Mouse (Mus musculus): ENCODE data around the gene Trappc1. TPM values are rescaled to one million over a fixed set of nuclear protein-coding genes. Genes with fewer than 3 reads are reported as not detected.

Trappc1 gene
- polyA plus RNA-seq, 1 experiment from 2014 or later, result 155 TPM

GRCm38 (mm10) chr11:69333922-69334321 is 10.1 kb downstream of the Trappc1 start:
- no peak overlapping the region for H3K27ac ChIP-seq

GRCm38 (mm10) chr11:69334796-69335195 is 11.0 kb downstream of the Trappc1 start:
- H3K4me3 ChIP-seq, result no peak overlapping the region
- 68% methylated on average over 4 of the region's 4 CpGs for WGBS
- no peaks in the 10 kb centered on the region for H3K9me3 ChIP-seq
- no peak overlapping the region for H3K27ac ChIP-seq
- peaks cover 30% of the 10 kb centered on the region for H3K27me3 ChIP-seq (ENCODE audit: insufficient read depth, poor library complexity, severe bottlenecking)
- H3K4me1 ChIP-seq, result peaks cover 25% of the 10 kb centered on the region
- DNase-seq (ENCODE audit: low spot score), result no peak
- no peaks in the 10 kb centered on the region for H3K36me3 ChIP-seq

More at GRCm38 (mm10) chr11:69333922-69334321, 10.1 kb downstream of the Trappc1 start:
- 51% methylated on average over 3 of the region's 3 CpGs for WGBS
- no peak for DNase-seq (ENCODE audit: low spot score)
- peaks cover 30% of the 10 kb centered on the region for H3K27me3 ChIP-seq (ENCODE audit: insufficient read depth, poor library complexity, severe bottlenecking)
- no peaks in the 10 kb centered on the region for H3K36me3 ChIP-seq
- no peak overlapping the region for H3K4me3 ChIP-seq
- H3K9me3 ChIP-seq, result no peaks in the 10 kb centered on the region
- peaks cover 22% of the 10 kb centered on the region for H3K4me1 ChIP-seq

GRCm38 (mm10) chr11:69340161-69341131 is 16.7 kb downstream of the Trappc1 start, which contains the start of gene Rnf227:
TSS of gene Rnf227 (plus strand) at chr11:69340461.
- no peak for DNase-seq (ENCODE audit: low spot score)

GRCm38 (mm10) chr11:69346441-69346840 is 22.7 kb downstream of the Trappc1 start:
- H3K9me3 ChIP-seq, result no peaks in the 10 kb centered on the region
- H3K36me3 ChIP-seq, result peaks cover 87% of the 10 kb centered on the region
- DNase-seq (ENCODE audit: low spot score), result no peak
- WGBS, result 81% methylated on average over 26 of the region's 26 CpGs
- no peaks in the 10 kb centered on the region for H3K27me3 ChIP-seq (ENCODE audit: insufficient read depth, poor library complexity, severe bottlenecking)
- H3K27ac ChIP-seq, result no peak overlapping the region
- no peaks in the 10 kb centered on the region for H3K4me1 ChIP-seq
- no peak overlapping the region for H3K4me3 ChIP-seq

More at GRCm38 (mm10) chr11:69340161-69341131, 16.7 kb downstream of the Trappc1 start, which contains the start of gene Rnf227:
- Histone ChIP-seq H3K27ac (peak within 1 kb of the TSS; percentile 88), H3K27me3 (ENCODE audit: insufficient read depth, poor library complexity, severe bottlenecking) (peaks cover 26% of the 10 kb centered on the region), H3K36me3 (peaks cover 27% of the 10 kb centered on the region), H3K4me3 (peak within 1 kb of the TSS; percentile 65), H3K4me1 (peaks cover 17% of the 10 kb centered on the region), H3K9me3 (no peaks in the 10 kb centered on the region)
- WGBS, result 3% methylated on average over 99 of the region's 99 CpGs

- H3K4me3 ChIP-seq, result no peak overlapping the region
- no peak overlapping the region for H3K27ac ChIP-seq
- no peaks in the 10 kb centered on the region for H3K27me3 ChIP-seq (ENCODE audit: insufficient read depth, poor library complexity, severe bottlenecking)
- H3K4me1 ChIP-seq, result no peaks in the 10 kb centered on the region
- peaks cover 99% of the 10 kb centered on the region for H3K36me3 ChIP-seq
- WGBS, result 84% methylated on average over 5 of the region's 5 CpGs
- no peak for DNase-seq (ENCODE audit: low spot score)
- no peaks in the 10 kb centered on the region for H3K9me3 ChIP-seq
Observed at GRCm38 (mm10) chr11:69356544-69356943, 32.8 kb downstream of the Trappc1 start.

GRCm38 (mm10) chr11:69357690-69358089 is 33.9 kb downstream of the Trappc1 start:
- 0 out of 2 replicates have a peak, but pooled peaks cover under 1% of the 10 kb centered on the region for H3K4me1 ChIP-seq
- peaks cover 98% of the 10 kb centered on the region for H3K36me3 ChIP-seq
- H3K9me3 ChIP-seq, result no peaks in the 10 kb centered on the region
- H3K27me3 ChIP-seq (ENCODE audit: insufficient read depth, poor library complexity, severe bottlenecking), result no peaks in the 10 kb centered on the region
- no peak for DNase-seq (ENCODE audit: low spot score)
- no peak overlapping the region for H3K27ac ChIP-seq
- no peak overlapping the region for H3K4me3 ChIP-seq
- WGBS, result 88% methylated on average over 12 of the region's 12 CpGs

- H3K9me3 ChIP-seq, result no peaks in the 10 kb centered on the region
- 79% methylated on average over 7 of the region's 7 CpGs for WGBS
- DNase-seq (ENCODE audit: low spot score), result no peak
- no peaks in the 10 kb centered on the region for H3K27me3 ChIP-seq (ENCODE audit: insufficient read depth, poor library complexity, severe bottlenecking)
- no peak overlapping the region for H3K27ac ChIP-seq
- H3K4me3 ChIP-seq, result no peak overlapping the region
- H3K4me1 ChIP-seq, result peaks cover 25% of the 10 kb centered on the region
- peaks cover 69% of the 10 kb centered on the region for H3K36me3 ChIP-seq
Observed at GRCm38 (mm10) chr11:69362021-69362420, 38.2 kb downstream of the Trappc1 start.

- Histone ChIP-seq H3K36me3 (peaks cover 64% of the 10 kb centered on the region), H3K4me3 (no peak overlapping the region), H3K27ac (no peak overlapping the region), H3K27me3 (ENCODE audit: insufficient read depth, poor library complexity, severe bottlenecking) (no peaks in the 10 kb centered on the region), H3K9me3 (no peaks in the 10 kb centered on the region), H3K4me1 (peaks cover 30% of the 10 kb centered on the region)
- 73% methylated on average over 2 of the region's 2 CpGs for WGBS
- DNase-seq (ENCODE audit: low spot score), result no peak
Observed at GRCm38 (mm10) chr11:69362479-69362878, 38.7 kb downstream of the Trappc1 start.

GRCm38 (mm10) chr11:69364376-69364775 is 40.6 kb downstream of the Trappc1 start:
- Histone ChIP-seq H3K27ac (peak overlapping the region; percentile 36; the same call in 1 of the 2 replicates), H3K4me3 (0 out of 2 replicates have a peak overlapping the region, but pooled peaks have one; percentile 99), H3K4me1 (peaks cover 41% of the 10 kb centered on the region)

GRCm38 (mm10) chr11:69364910-69365309 is 41.1 kb downstream of the Trappc1 start:
- peaks cover 40% of the 10 kb centered on the region for H3K36me3 ChIP-seq
- no peak for DNase-seq (ENCODE audit: low spot score)
- peak overlapping the region; percentile 100 for H3K27ac ChIP-seq
- no peaks in the 10 kb centered on the region for H3K9me3 ChIP-seq
- H3K27me3 ChIP-seq (ENCODE audit: insufficient read depth, poor library complexity, severe bottlenecking), result no peaks in the 10 kb centered on the region
- 5% methylated on average over 6 of the region's 6 CpGs for WGBS
- H3K4me1 ChIP-seq, result peaks cover 41% of the 10 kb centered on the region
- peak overlapping the region; percentile 99 for H3K4me3 ChIP-seq

More at GRCm38 (mm10) chr11:69364376-69364775, 40.6 kb downstream of the Trappc1 start:
- Histone ChIP-seq H3K36me3 (peaks cover 45% of the 10 kb centered on the region), H3K9me3 (no peaks in the 10 kb centered on the region), H3K27me3 (ENCODE audit: insufficient read depth, poor library complexity, severe bottlenecking) (no peaks in the 10 kb centered on the region)
- WGBS, result 59% methylated on average over 8 of the region's 8 CpGs
- DNase-seq (ENCODE audit: low spot score), result no peak

- Histone ChIP-seq H3K36me3 (peaks cover 32% of the 10 kb centered on the region), H3K27ac (peak overlapping the region; percentile 100), H3K27me3 (ENCODE audit: insufficient read depth, poor library complexity, severe bottlenecking) (no peaks in the 10 kb centered on the region), H3K4me1 (peaks cover 44% of the 10 kb centered on the region), H3K9me3 (no peaks in the 10 kb centered on the region), H3K4me3 (peak overlapping the region; percentile 99)
- no peak for DNase-seq (ENCODE audit: low spot score)
- 31% methylated on average over 6 of the region's 6 CpGs for WGBS
Observed at GRCm38 (mm10) chr11:69365722-69366121, 41.9 kb downstream of the Trappc1 start.

- peak; percentile 95 for DNase-seq (ENCODE audit: low spot score)
- Histone ChIP-seq H3K27ac (peak overlapping the region; percentile 100), H3K9me3 (no peaks in the 10 kb centered on the region), H3K36me3 (peaks cover 26% of the 10 kb centered on the region), H3K27me3 (ENCODE audit: insufficient read depth, poor library complexity, severe bottlenecking) (no peaks in the 10 kb centered on the region), H3K4me1 (peaks cover 49% of the 10 kb centered on the region), H3K4me3 (peak overlapping the region; percentile 99)
- 3% methylated on average over 26 of the region's 26 CpGs for WGBS
Observed at GRCm38 (mm10) chr11:69366157-69366854, 42.5 kb downstream of the Trappc1 start.
